Comparison of ENCODE assay signal across 22 mouse cellular contexts in genomic region chr4:57511734-57512133, GRCm38 (mm10). TPM values are rescaled to one million over a fixed set of nuclear protein-coding genes. Genes with fewer than 3 reads are reported as not detected.
A peak's percentile ranks its signal among the peaks of the same experiment; 100 is the strongest.
DNase-seq lines count a peak whose midpoint lies in the region; ATAC-seq and TF ChIP-seq lines count a peak whose summit lies in the region.
"Had no signal": no experiment of that assay in that cellular context is flagged by ENCODE, and none has a peak within 500 bp of the region (broad histone marks: within the 10 kb centered on the region; RNA-seq: fewer than 3 reads in every experiment).

No protein-coding gene starts in this region.

- H3K9me3 ChIP-seq in kidney, embryonic 15.5 days (replicated peaks) = no peaks in the 10 kb centered on the region
- H3K9me3 ChIP-seq in intestine, embryonic 16.5 days (ENCODE audit: control insufficient read depth, low read length) = no peaks in the 10 kb centered on the region
- H3K9me3 ChIP-seq: embryonic facial prominence, embryonic 15.5 days; forebrain, embryonic 10.5 days; hindbrain, embryonic 13.5 days had no signal

- H3K9ac ChIP-seq in kidney, embryonic 15.5 days = no peak overlapping the region
- no peak overlapping the region for H3K9ac ChIP-seq in intestine, embryonic 16.5 days (ENCODE audit: low read depth, low read length)
- H3K9ac ChIP-seq: embryonic facial prominence, embryonic 15.5 days; hindbrain, embryonic 13.5 days had no signal

- TF ChIP-seq POLR2A in kidney, adult 2 months (IDR thresholded peaks at IDR 0.05; ENCODE audit: low read depth, low read length) = no peak

- H3K27ac ChIP-seq in kidney, adult 2 months (ENCODE audit: insufficient read depth, low read depth, low read length) = no peak overlapping the region
- H3K27ac ChIP-seq in kidney, embryonic 15.5 days = no peak overlapping the region
- H3K27ac ChIP-seq in intestine, embryonic 16.5 days (ENCODE audit: low read length) = no peak overlapping the region
- H3K27ac ChIP-seq: embryonic facial prominence, embryonic 15.5 days; forebrain, embryonic 10.5 days; gastrocnemius, adult 2 months; hindbrain, embryonic 13.5 days had no signal

- no peak overlapping the region for H3K4me2 ChIP-seq in kidney, embryonic 15.5 days
- no peak overlapping the region for H3K4me2 ChIP-seq in intestine, embryonic 16.5 days (ENCODE audit: low read depth, low read length)
- H3K4me2 ChIP-seq: embryonic facial prominence, embryonic 15.5 days; hindbrain, embryonic 13.5 days had no signal

- no peak for ATAC-seq in kidney, embryonic 15.5 days (replicated peaks; ENCODE audit: low FRiP score)
- peak; percentile 75 for ATAC-seq in intestine, embryonic 16.5 days
- ATAC-seq: activated CD4-positive, CD25-positive, alpha-beta regulatory T cell, adult 4 months; forebrain, embryonic 14.5 days; Patski had no signal

- peaks cover 3% of the 10 kb centered on the region; the same call in 1 of the 2 replicates for H3K4me1 ChIP-seq in kidney, adult 2 months (ENCODE audit: control insufficient read depth, insufficient read depth, low read length)
- peaks cover 11% of the 10 kb centered on the region for H3K4me1 ChIP-seq in kidney, embryonic 15.5 days
- H3K4me1 ChIP-seq in intestine, embryonic 16.5 days (ENCODE audit: control insufficient read depth, insufficient read depth, low read length) = no peaks in the 10 kb centered on the region
- H3K4me1 ChIP-seq: embryonic facial prominence, embryonic 15.5 days; forebrain, embryonic 10.5 days; hindbrain, embryonic 13.5 days had no signal

- DNase-seq in kidney, adult 2 months = peak; percentile 66
- DNase-seq in kidney, postnatal 36 days = peak; percentile 9 to 53
- DNase-seq in kidney, postnatal 4 days = no peak
- no peak for DNase-seq in cerebellum, adult 11-12 months
- DNase-seq: adrenal gland, postnatal 14 days; cerebellum, adult 18-20 months; cerebellum, adult 9-11 months; cerebellum, postnatal 36 days; embryo, embryonic 11 days; gastrocnemius, adult 2 months; gastrocnemius, postnatal 25 days; heart, postnatal 10 days had no signal

- H3K4me3 ChIP-seq in kidney, adult 2 months (ENCODE audit: insufficient read depth, low read depth, low read length) = no peak overlapping the region
- H3K4me3 ChIP-seq in kidney, embryonic 15.5 days (replicated peaks) = no peak overlapping the region
- H3K4me3 ChIP-seq in intestine, embryonic 16.5 days (ENCODE audit: low read length) = no peak overlapping the region
- H3K4me3 ChIP-seq: embryonic facial prominence, embryonic 15.5 days; erythroblast, embryonic 14.5 days; forebrain, embryonic 10.5 days; gastrocnemius, adult 2 months; hindbrain, embryonic 13.5 days had no signal

- H3K36me3 ChIP-seq in kidney, adult 2 months (ENCODE audit: control insufficient read depth, insufficient read depth, low read length) = no peaks in the 10 kb centered on the region
- no peaks in the 10 kb centered on the region for H3K36me3 ChIP-seq in kidney, embryonic 15.5 days
- no peaks in the 10 kb centered on the region for H3K36me3 ChIP-seq in intestine, embryonic 16.5 days (ENCODE audit: control insufficient read depth, insufficient read depth, low read length)
- H3K36me3 ChIP-seq: embryonic facial prominence, embryonic 15.5 days; forebrain, embryonic 10.5 days; hindbrain, embryonic 13.5 days had no signal

- TF ChIP-seq CTCF in kidney, adult 2 months (conservative IDR thresholded peaks at IDR 0.05; ENCODE audit: insufficient read depth, insufficient read length, low read depth, low read length) = no peak

- WGBS in kidney, adult 2 months = 78% methylated on average over 1 of the region's 1 CpGs
- 86% methylated on average over 1 of the region's 1 CpGs for WGBS in kidney, embryonic 15.5 days
- 73% methylated on average over 1 of the region's 1 CpGs for WGBS in intestine, embryonic 16.5 days

- H3K27me3 ChIP-seq in kidney, adult 2 months (replicated peaks; ENCODE audit: control insufficient read depth, insufficient read depth, low read length) = no peaks in the 10 kb centered on the region
- H3K27me3 ChIP-seq in kidney, embryonic 15.5 days = peaks cover 10% of the 10 kb centered on the region
- H3K27me3 ChIP-seq in intestine, embryonic 16.5 days (replicated peaks; ENCODE audit: control insufficient read depth, insufficient read depth, low read length) = no peaks in the 10 kb centered on the region
- H3K27me3 ChIP-seq: CH12.LX; embryonic facial prominence, embryonic 15.5 days; hindbrain, embryonic 13.5 days; Patski had no signal

RNA-seq across cellular contexts. Expression of gene Pakap, which starts 56.2 kb away (rescaled TPM):
- polyA plus RNA-seq in kidney, adult 2 months (2012; rRNA removed) = 0.41 and 0.78 TPM in 2 replicates
- 16.9 and 17.8 TPM in 2 replicates for polyA plus RNA-seq in kidney, embryonic 15.5 days (2015; fragmentation: Nextera tagmentation; extraction: Ambion mirVana)
- 21.2 and 22.0 TPM in 2 replicates for polyA plus RNA-seq in intestine, embryonic 16.5 days (2015; fragmentation: Nextera tagmentation; extraction: Ambion mirVana)
- polyA plus RNA-seq: erythroblast, embryonic 14.5 days had no signal

Comparison
In these comparisons a context has a peak if more than half of its experiments do, and no peak if none do; other contexts are left out.
1. DNase-seq: peak in kidney, adult 2 months (single experiment) and kidney, postnatal 36 days (2 of 2); none in kidney, postnatal 4 days (0 of 2) and cerebellum, adult 11-12 months (single experiment).
2. RNA of gene Pakap, which starts 56.2 kb away (polyA plus RNA-seq): 21.2 to 22.0 TPM in intestine, embryonic 16.5 days and 16.9 to 17.8 TPM in kidney, embryonic 15.5 days; 0.41 to 0.78 TPM in kidney, adult 2 months; every median in the first group is over 10 times any median in the second.